Mouse (Mus musculus) hindbrain, embryonic 11.5 days (tissue): ENCODE results near the gene Mpdu1. TPM values are rescaled to one million over a fixed set of nuclear protein-coding genes. Genes with fewer than 3 reads are reported as not detected.

Experiments used
- ATAC-seq: fragments of 200-750 bp; cut with Nextera tagmentation; 2 replicates; pipeline ENCODE4 v1.8.0; 2017; ENCODE audit warnings: mild to moderate bottlenecking, moderate TSS enrichment, moderate library complexity; ENCODE audit not compliant: low FRiP score
- DNase-seq: peaks from one replicate; pipeline ENCODE4 v3.0.0-alpha.2; 2015; ENCODE audit warnings: low spot score
- H3K27ac ChIP-seq: fragments of 300-500 bp; sonication (generic); 2 replicates; pipeline ENCODE4 v1.5.1; 2014; ENCODE audit warnings: mild to moderate bottlenecking, low read depth, low read length
- H3K27me3 ChIP-seq: fragments of 300-500 bp; sonication (generic); 2 replicates; pipeline ENCODE4 v1.6.1; 2014; ENCODE audit warnings: mild to moderate bottlenecking, low read length, moderate library complexity, mixed read lengths; ENCODE audit not compliant: control insufficient read depth, insufficient read depth
- H3K36me3 ChIP-seq: fragments of 300-500 bp; sonication (generic); 2 replicates; pipeline ENCODE4 v1.6.1; 2014; ENCODE audit warnings: mild to moderate bottlenecking, low read length, moderate library complexity, mixed read lengths; ENCODE audit not compliant: control insufficient read depth, insufficient read depth
- H3K4me1 ChIP-seq: fragments of 300-500 bp; sonication (generic); replicated peaks from 2 replicates; pipeline ENCODE4 v1.6.1; 2014; ENCODE audit warnings: low read length, mixed read lengths; ENCODE audit not compliant: control insufficient read depth, insufficient read depth
- H3K4me2 ChIP-seq: fragments of 300-500 bp; sonication (generic); replicated peaks from 2 replicates; pipeline ENCODE4 v1.6.1; 2014; ENCODE audit warnings: mild to moderate bottlenecking, low read depth, low read length
- H3K4me3 ChIP-seq: fragments of 300-500 bp; sonication (generic); 2 replicates; pipeline ENCODE4 v1.5.1; 2014; ENCODE audit warnings: low read depth, low read length
- H3K9ac ChIP-seq: fragments of 300-500 bp; sonication (generic); 2 replicates; pipeline ENCODE4 v1.6.1; 2014; ENCODE audit warnings: low read depth, low read length
- H3K9me3 ChIP-seq: fragments of 300-500 bp; sonication (generic); 2 replicates; pipeline ENCODE4 v1.6.1; 2016; ENCODE audit warnings: low read length; ENCODE audit not compliant: control insufficient read depth
- WGBS: fragments of 180-500 bp; shearing (Covaris S2); extraction: QIAGEN DNeasy Blood & Tissue Kit; methylation state at CpG from one replicate; pipeline ENCODE4 v1.1.7; 2014; 5-methylcytosine and 5-hydroxymethylcytosine counted together
- polyA plus RNA-seq: library from polyadenylated mRNA; unstranded; fragments of >200 nt; fragmentation: Nextera tagmentation; extraction: Ambion mirVana; gene quantifications from 2 replicates; pipeline ENCODE4 v1.2.1, GENCODE M21; 2014

The Mpdu1 gene
- polyA plus RNA-seq, 1 experiment from 2014 or later = 45.3 TPM

DNA sequence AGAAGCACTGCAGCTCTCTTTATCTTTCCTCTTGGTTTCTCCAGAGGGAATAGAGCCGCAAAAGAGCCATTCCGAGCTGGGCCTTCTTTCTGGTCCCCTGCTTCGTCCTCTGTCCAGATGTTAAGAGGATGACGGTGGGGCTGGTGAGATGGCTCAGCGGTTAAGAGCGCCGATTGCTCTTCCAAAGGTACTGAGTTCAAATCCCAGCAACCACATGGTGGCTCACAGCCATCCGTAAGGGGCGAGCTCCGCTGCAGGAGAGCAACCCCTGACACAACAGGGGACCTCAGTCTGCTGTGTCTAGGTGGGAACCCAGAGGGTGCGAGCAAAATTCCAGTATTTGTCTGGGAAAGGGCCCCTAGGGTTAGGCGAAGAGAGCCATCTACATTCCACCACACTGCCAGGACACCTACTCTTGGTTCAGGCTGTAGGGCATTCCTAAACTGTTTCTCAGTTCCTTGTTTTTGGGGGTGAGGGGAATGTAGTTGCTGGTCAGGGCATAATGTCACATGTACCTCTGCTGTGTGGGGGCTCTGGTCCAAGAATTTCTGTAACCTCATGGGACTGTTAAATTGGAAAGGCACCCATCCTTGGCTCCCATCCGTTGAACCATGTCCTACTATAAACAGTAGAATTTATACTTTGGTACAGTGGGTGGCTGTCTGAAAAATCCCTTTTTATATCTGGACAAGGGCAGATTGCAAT, 677 bp upstream of the Mpdu1 start:
- Histone ChIP-seq H3K27me3 (no peaks in the 10 kb centered on the region), H3K4me1 (peaks cover 4% of the 10 kb centered on the region; the same call in 1 of the 2 replicates), H3K9ac (peak overlapping the region; percentile 8; the same call in 1 of the 2 replicates), H3K9me3 (no peaks in the 10 kb centered on the region), H3K36me3 (peaks cover 10% of the 10 kb centered on the region), H3K4me2 (peak overlapping the region; percentile 38), H3K27ac (peak overlapping the region; percentile 79), H3K4me3 (peak overlapping the region; percentile 50; the same call in 1 of the 2 replicates)
- whole genome bisulfite sequencing = 70% methylated on average over 13 of the region's 13 CpGs
- DNase-seq (no peak), ATAC-seq (peak; percentile 28)

DNA sequence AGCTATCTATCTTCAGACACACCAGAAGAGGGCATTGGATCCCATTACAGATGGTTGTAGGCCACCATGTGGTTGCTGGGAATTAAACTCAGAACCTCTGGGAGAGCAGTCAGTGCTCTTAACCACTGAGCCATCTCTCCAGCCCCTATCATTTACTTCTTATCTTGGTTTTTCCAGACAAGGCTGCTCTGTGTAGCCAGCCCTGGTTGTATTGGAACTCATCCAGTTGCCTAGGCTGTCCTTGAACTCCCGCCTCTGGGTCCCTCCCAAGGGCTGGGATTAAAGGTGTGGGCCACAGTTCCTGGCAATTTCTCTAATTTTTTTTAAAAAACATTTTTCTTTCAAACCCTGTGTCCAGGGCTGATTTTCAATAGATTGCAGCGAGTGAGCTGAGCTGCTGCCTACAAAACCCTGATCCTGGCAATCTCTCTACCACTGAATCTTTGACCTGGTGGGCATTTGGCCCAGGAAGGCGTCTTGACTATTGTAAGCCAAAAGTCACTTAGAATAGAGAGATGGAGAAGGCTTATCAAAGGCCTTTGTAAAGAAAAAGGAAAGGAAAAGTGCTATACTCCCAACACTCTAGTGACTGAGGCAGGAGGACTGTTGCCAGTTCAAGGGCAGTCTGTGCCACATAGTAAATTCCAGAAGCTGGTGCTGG, 1.1 kb downstream of the Mpdu1 start:
- H3K4me3 ChIP-seq = peak overlapping the region; percentile 50
- 80% methylated on average over 3 of the region's 3 CpGs for WGBS
- peaks cover 9% of the 10 kb centered on the region; the same call in 1 of the 2 replicates for H3K36me3 ChIP-seq
- H3K4me1 ChIP-seq = peaks cover 4% of the 10 kb centered on the region; the same call in 1 of the 2 replicates
- peak overlapping the region; percentile 38 for H3K4me2 ChIP-seq
- peak overlapping the region; percentile 79; the same call in 1 of the 2 replicates for H3K27ac ChIP-seq
- DNase-seq = no peak
- ATAC-seq = no peak
- peak overlapping the region; percentile 67 for H3K9ac ChIP-seq
- no peaks in the 10 kb centered on the region for H3K27me3 ChIP-seq
- no peaks in the 10 kb centered on the region for H3K9me3 ChIP-seq

DNA sequence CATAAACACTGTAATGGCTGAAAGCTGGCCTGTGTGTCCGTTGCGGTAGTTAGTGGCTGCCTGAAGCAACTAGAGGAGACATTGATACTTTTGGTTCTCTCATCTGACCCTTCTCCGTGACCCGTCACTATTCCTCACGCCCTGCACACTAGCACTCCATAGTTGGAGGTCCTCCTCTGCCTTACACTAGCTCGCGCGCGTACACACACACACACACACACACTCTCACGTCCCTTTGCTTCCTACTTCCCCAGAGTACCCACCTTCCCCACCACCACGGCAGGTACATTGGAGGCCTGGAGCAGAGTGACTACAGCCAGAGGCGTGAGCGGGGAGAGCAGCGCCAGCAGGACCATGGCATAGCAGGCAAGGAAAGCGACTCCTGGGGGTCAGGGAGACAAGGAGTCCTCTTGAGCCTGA, 5.0 kb downstream of the Mpdu1 start:
- no peak overlapping the region for H3K4me3 ChIP-seq
- no peak overlapping the region for H3K27ac ChIP-seq
- DNase-seq (no peak), ATAC-seq (no peak)
- no peaks in the 10 kb centered on the region for H3K27me3 ChIP-seq
- no peak overlapping the region for H3K4me2 ChIP-seq
- no peaks in the 10 kb centered on the region for H3K9me3 ChIP-seq
- H3K4me1 ChIP-seq = no peaks in the 10 kb centered on the region; the same call in 1 of the 2 replicates
- 84% methylated on average over 15 of the region's 15 CpGs for WGBS
- H3K9ac ChIP-seq = no peak overlapping the region
- H3K36me3 ChIP-seq = peaks cover 8% of the 10 kb centered on the region

DNA sequence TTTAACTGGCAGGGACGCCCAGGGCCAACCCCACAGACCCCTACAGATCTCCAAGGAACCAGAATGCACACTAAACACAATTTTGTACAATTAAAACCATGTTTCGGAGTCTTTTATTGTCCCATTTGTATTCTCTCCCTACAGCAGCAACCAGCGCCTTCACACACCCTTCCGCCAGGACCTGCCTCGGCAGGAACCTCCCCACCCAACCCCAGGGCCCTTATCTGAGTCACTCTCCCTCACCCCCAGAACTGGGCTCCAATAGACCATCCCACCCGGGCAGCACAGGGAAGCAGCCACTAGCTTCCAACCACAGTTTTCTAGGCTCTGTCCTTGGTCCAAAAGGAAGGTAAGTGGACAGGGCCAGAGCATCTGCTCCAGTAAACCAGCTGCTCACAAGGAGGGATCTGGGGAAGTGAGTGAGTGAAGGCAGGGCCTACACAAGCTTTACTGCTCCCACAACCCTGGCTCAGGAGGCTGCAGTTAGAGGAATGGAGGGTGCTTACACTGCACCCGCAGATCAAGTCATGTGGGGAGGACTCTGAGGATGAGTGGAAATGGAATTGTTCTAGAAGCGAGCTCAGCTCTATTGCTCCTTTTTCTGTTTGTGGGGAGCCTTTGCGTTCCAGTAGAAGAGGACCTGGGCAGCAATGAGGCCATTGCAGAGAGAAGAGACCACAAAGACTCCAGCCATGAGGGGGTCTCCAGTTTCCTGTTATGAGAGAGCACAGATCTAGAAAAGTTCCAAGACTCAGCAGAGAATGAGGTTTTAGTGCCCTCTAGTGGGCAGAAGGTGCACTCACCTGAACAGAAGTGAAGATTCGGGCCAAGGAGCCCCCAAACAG, 5.6 kb downstream of the Mpdu1 start:
- WGBS = 82% methylated on average over 10 of the region's 10 CpGs
- no peak overlapping the region for H3K4me2 ChIP-seq
- H3K27me3 ChIP-seq = no peaks in the 10 kb centered on the region
- peak; percentile 80 for DNase-seq
- H3K9me3 ChIP-seq = no peaks in the 10 kb centered on the region
- H3K4me3 ChIP-seq = no peak overlapping the region
- no peaks in the 10 kb centered on the region; the same call in 1 of the 2 replicates for H3K4me1 ChIP-seq
- H3K27ac ChIP-seq = peak overlapping the region; percentile 14; the same call in 1 of the 2 replicates
- H3K36me3 ChIP-seq = peaks cover 11% of the 10 kb centered on the region
- no peak overlapping the region for H3K9ac ChIP-seq
- no peak for ATAC-seq

DNA sequence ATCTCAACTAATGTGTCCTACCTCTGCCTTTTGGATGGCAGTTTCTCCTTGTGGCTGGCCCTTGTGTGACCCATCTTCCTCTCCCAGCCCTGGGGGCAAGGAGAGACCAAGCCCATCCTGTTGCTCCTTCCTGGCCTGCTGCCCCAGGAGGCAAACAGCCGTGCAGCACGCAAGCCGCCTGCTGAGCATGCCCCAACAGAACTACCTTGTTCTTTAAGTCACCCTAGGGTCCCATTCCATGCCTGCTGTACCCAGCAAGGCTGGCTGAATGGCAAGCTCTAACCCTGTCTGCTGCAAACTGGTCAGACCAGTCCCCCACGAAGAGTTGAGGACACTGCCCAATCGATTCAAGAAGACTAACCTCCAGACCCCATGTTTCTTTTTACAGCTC, 6.4 kb downstream of the Mpdu1 start:
- DNase-seq = no peak
- ATAC-seq = no peak
- no peaks in the 10 kb centered on the region for H3K9me3 ChIP-seq
- no peaks in the 10 kb centered on the region; the same call in 1 of the 2 replicates for H3K4me1 ChIP-seq
- peaks cover 15% of the 10 kb centered on the region for H3K36me3 ChIP-seq
- no peak overlapping the region for H3K4me2 ChIP-seq
- no peak overlapping the region for H3K9ac ChIP-seq
- H3K4me3 ChIP-seq = no peak overlapping the region
- 77% methylated on average over 5 of the region's 5 CpGs for WGBS
- H3K27me3 ChIP-seq = no peaks in the 10 kb centered on the region
- H3K27ac ChIP-seq = no peak overlapping the region

DNA sequence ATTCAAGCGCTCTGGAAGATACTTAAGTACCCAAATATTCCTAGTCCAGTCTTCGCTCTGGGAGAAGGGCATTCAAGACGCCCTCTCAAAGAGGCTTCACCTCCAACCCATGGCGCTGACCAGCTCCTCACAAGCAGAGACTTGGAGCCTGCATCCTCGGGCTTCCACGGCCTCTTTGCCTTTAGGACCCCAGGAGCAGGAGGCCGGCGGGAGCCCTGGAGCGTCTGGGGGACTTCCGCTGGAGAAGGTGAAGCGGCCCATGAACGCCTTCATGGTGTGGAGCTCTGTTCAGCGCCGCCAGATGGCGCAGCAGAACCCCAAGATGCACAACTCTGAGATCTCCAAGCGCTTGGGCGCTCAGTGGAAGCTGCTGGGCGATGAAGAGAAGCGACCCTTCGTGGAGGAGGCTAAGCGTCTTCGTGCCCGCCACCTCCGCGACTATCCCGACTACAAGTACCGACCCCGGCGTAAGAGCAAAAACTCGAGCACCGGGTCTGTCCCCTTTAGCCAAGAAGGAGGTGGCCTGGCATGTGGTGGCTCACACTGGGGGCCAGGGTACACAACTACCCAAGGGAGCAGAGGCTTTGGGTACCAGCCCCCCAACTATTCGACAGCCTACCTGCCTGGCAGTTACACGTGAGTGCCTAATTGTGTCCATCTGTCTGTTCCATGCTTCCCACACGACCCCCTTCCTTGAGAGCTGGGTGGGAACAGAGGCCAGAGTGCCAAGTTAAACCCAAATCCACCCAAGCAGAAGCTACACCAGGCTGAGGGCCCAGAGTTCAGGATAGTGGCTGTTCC, 7.0 kb downstream of the Mpdu1 start, which contains the start of gene Sox15:
TSS of gene Sox15 (plus strand) at position 51 of the 801 bp plus-strand sequence.
- peaks cover 21% of the 10 kb centered on the region for H3K36me3 ChIP-seq
- H3K4me2 ChIP-seq = no peak within 1 kb of the TSS; the same call in none of the 2 replicates
- no peaks in the 10 kb centered on the region; the same call in 1 of the 2 replicates for H3K4me1 ChIP-seq
- H3K4me3 ChIP-seq = peak within 1 kb of the TSS; percentile 14; the same call in 1 of the 2 replicates
- H3K9ac ChIP-seq = no peak within 1 kb of the TSS
- peak; percentile 87 for DNase-seq
- 24% methylated on average over 34 of the region's 34 CpGs for WGBS
- H3K27me3 ChIP-seq = no peaks in the 10 kb centered on the region
- ATAC-seq = peak; percentile 78
- H3K27ac ChIP-seq = no peak within 1 kb of the TSS
- no peaks in the 10 kb centered on the region for H3K9me3 ChIP-seq

DNA sequence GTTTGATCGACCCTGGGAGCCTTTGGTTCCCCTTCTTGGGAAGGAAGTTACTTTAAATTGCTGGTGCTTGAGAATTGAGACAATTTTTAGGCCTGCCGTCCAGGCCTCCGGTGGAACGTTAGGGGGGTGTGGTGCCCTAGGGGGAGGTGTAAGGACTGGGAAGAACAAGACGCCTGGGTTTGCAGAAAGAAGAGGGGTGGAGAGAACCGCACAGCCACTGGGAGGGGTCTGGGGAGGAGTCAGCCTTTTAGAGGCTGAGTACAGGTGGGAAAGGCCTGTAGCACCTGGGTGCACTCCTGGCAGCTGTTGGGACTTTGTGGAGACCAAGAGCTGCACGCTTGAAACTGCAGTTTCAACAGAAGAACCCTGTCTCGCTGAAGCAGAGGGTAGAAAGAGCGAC, 7.7 kb downstream of the Mpdu1 start:
- Histone ChIP-seq H3K4me2 (no peak overlapping the region; the same call in 1 of the 2 replicates), H3K27me3 (no peaks in the 10 kb centered on the region), H3K9me3 (no peaks in the 10 kb centered on the region), H3K4me3 (no peak overlapping the region), H3K4me1 (no peaks in the 10 kb centered on the region; the same call in 1 of the 2 replicates), H3K36me3 (peaks cover 26% of the 10 kb centered on the region), H3K27ac (no peak overlapping the region), H3K9ac (no peak overlapping the region)
- no peak for ATAC-seq
- 53% methylated on average over 9 of the region's 9 CpGs for WGBS
- no peak for DNase-seq

DNA sequence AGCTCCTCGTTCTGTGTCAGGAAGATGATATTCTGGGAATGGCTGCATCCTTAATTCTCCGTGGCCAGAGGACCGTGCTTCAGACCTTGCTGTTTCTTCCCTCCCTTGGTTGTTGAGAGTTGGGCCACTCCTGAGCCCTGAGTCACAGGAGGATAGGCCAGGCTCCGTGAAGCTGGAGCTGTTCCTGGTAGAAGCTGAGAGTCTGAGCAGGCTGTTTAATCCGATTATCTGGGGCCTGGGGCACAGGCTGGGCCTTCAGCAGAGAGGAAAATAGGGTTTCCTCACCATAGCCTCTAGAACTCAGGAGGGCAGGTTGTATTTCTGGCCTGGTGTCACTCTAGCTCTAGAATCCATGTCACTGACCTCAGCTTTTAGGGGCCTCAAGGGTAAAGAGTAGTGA, 9.0 kb downstream of the Mpdu1 start:
- no peak for DNase-seq
- H3K4me2 ChIP-seq = no peak overlapping the region
- no peak overlapping the region for H3K27ac ChIP-seq
- H3K36me3 ChIP-seq = peaks cover 32% of the 10 kb centered on the region
- WGBS = 74% methylated on average over 5 of the region's 5 CpGs
- ATAC-seq = no peak
- no peaks in the 10 kb centered on the region for H3K9me3 ChIP-seq
- H3K9ac ChIP-seq = no peak overlapping the region
- no peak overlapping the region for H3K4me3 ChIP-seq
- H3K27me3 ChIP-seq = no peaks in the 10 kb centered on the region
- H3K4me1 ChIP-seq = no peaks in the 10 kb centered on the region; the same call in 1 of the 2 replicates
